Mouse (Mus musculus) c-Kit-positive CD71-negative TER-119-negative erythroid progenitor cells, embryonic 14.5 days (primary cell): Measurements from ENCODE around the gene Mettl16.

Experiments used
- DNase-seq: peaks from one replicate; pipeline ENCODE4 v3.0.0-alpha.2; 2013; ENCODE audit warnings: low read depth

Gene Mettl16

DNA sequence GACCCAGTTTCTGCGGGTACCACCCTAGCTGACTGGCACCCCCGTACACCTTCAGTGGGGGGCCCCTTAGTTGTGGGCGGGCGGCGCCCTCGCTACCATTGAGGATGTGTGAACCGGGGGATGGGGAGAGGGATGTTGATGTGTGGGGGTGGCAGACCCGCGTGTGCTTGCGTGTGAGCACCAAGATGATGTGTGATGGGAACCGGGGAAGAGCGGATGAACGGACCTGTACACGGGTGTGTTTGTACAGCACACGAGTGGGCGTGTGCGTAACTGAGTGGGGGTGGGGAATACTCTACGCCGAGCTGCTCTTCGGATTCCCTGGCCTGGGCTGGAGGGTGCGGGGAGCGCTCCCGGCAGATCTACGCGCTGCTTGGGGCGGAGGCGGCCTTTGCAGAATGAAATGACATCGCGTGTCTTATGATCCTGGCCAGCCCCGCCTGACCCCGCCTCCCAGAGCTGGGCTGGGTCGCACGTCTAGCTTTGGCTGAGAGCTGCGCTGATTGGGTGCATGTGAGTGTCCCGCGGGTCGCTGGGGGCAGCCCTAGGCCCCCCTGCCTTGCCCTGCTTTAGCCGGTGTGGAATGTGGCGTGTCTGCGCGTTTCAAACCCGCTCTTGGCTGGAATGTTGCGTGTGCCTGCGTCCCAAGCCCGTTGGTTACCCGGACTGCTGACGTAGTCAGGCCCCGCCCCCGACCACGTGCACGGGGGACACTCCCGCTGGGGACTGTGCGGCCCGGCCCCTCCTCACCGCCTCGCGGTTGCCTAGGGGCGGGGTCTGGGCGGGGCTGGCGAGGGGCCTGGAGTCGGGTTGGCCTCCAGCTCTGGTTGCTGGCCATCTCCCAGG lies 61.2 kb downstream of the Mettl16 start:
- DNase-seq: peak; percentile 96

GRCm38 (mm10) chr11:74832503-74833143 lies 62.0 kb downstream of the Mettl16 start:
- peak; percentile 74 for DNase-seq

DNA sequence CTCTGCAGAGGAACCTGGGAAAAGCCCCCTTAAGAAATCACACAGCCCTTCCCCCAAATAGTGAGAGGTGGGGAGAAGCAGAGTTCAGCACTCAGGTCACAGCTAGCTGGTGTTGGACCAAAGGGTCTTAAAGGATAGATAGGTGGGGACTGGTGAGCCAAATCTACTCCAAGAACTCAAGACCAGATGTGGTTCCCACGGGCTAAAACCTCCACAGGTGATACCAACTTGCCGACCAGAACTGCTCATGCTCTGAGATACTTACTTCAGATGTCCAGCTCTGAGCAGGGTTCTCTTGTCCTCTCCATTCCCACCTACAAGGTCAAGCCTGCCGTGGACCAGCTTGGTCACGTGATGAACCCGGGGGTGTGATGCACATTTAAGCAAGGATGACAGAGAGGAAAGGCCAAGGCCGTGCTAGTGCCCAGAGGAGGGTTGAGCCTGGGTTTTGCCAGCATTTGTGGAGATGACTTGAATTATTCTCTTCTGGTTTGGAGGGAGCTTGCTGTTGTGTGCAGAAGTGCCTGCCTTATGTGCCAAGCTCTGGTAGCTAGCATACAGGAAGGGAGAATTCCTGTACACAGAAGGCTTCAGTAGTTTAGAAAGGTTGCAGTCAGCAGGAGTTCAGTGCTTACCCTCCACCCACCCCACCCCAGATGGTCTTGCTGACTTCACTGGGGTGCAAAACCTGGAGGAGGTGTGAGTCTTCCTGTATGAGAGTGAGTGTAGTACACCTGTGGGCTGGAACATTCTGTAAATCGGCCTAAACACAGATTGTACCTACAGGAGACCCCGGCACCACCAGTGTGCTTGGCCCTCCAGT lies 63.1 kb downstream of the Mettl16 start:
- DNase-seq: no peak

DNA sequence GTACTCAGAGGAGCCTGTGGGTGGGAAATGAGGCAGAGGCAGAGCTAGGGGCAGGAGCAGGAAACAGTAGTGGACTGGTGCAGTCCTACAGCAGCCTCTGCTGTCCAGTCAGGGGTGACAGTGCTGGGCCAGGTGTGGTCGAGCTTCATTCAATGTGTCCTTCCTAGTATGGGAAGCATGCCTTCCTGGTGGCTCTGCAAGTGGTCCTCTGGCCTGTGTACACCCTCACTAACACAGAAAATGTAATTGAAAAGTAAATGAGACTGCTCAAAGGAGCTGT lies 63.7 kb downstream of the Mettl16 start:
- no peak for DNase-seq

GRCm38 (mm10) chr11:74834650-74835277 lies 64.1 kb downstream of the Mettl16 start:
- DNase-seq: no peak

DNA sequence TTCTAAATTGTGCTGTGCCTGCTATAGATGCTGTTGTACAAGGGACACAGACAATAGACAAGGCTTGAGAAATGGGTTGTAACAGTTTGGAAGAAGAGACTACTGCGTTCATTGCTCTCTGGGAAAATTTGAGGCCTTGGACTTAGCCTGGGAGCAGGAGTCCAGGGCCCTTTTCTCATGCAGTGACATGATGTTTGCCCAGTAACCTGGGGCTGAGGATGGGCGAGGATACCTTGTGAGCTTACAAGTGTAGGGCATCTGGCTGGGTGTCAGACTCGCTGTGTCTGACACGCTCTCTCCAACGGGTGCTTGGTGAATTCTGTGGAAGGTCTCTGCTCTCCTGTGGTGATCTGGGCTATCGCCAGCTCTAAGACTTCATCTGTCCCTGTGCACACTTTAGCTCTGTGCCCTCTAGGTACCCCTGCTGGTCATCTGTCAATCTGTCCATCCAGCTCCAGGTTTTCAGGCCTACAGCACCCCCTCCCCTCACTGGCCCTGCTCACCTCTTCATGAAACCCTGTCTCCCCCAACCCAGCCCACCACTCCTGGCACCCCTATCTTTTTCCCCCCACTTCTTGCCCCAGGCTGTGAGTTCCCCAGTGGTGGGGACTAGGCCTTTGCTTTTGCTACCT lies 65.1 kb downstream of the Mettl16 start:
- no peak for DNase-seq

- no peak for DNase-seq
Observed at GRCm38 (mm10) chr11:74836225-74837055, 65.8 kb downstream of the Mettl16 start.

DNA sequence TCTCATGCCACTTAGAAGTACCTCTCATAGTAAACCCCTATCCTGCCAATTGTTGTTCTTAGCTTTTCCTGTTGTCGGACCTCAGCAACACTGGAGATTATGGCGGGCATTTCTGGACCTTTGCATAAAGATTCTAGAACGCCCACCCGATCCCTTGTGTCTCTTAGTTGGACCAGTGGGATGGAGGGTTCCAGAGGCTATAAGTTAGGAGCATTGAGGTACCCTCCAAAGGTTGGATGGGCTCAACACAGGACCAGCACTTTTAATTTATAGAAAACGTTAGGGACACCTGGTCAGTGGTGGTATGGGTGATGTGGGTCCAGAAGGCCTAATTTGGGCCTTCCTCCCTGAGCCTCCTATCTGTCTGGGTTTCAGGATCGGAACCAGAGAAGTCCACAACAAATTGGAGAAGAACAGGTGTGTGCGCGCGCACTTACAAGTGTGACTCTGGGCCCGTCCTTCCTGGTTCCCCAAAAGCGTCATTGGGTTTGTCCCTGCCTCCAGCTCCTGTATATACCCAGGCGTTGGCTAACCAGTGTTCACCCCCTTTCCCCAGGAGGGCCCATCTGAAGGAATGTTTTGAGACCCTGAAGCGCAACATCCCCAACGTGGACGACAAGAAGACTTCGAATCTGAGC lies 66.5 kb downstream of the Mettl16 start:
- no peak for DNase-seq

GRCm38 (mm10) chr11:74837694-74838431 lies 67.2 kb downstream of the Mettl16 start:
- DNase-seq: peak; percentile 90

DNA sequence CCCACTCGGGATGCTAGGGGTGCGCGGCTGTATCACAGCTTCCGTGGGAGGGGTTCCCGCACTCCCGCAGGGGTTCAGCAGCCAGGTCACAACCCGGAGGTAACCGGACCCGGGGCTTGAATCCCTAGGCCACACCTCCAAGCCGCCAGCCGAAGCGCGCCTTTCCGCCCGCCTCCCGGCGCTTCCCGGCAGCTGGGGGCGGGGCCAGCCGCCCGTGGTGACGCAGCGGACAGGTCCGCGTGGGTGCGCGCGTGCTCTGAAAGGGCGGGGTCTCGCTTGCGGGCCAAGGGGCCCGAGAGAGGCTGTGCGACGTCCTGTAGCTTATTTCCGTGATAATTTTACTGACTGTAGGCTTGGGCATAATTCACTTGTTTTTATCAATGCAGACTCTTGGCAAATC lies 67.8 kb downstream of the Mettl16 start:
- peak; percentile 90 for DNase-seq

DNA sequence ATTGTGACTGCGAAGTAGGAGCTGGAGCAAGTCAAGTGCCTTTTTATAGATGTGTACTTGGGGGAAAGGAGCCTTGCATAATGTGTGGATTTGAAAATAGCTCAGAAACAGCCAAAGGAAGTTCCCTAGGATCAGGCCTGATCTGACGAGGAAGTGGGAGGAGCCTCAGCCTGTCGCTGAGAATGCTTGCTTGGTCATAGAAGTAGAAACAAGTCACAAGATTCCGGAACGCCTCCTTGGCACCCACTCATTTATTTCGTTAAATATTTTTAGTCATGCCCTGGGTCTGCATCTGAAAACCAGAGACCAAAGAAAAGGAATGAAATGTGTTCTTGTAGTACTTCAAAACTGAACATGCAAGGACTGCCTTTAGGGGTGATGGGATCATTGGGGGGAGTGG lies 68.3 kb downstream of the Mettl16 start:
- peak; percentile 66 for DNase-seq

- DNase-seq: no peak
Observed at GRCm38 (mm10) chr11:74839860-74840715, 69.5 kb downstream of the Mettl16 start.

DNA sequence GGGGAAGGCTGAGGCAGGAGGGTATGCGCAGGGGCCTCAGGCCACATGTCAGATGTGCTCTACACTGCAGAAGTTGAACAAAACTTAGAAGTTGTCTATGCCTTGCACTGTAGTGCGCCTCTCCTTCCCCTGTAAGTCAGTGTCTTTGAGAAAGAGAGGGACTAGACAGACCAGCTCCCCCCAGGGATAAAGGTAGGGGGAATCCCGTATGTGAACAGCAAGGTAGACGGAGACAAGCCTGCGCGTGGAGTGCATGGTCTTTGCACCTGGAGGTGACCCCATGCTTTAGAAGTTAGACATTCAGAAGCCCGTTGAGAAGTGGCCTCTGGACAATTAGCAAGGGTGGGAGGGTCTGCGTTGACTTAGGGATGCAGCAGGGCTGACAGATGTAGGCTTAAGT lies 70.1 kb downstream of the Mettl16 start:
- DNase-seq: no peak

DNA sequence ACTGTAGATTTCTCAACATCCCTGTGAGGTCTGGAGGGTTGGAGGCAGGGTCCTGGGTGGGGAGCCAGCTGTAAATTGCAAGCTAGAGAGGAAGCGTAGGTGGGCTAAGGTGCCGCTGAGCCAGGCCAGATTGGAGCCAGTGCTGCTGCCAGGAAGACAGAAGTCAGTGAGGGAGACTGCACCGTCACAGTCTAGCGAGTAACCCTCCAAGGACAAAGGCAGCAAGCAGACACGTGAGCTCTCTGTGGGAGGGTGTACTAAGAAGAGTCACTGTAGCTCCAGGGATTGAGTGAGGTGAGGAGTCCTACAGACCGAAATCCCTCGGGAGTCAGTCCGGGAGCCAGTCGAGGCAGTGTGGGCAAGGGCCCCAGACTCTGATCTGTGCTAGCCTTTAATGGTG lies 70.7 kb downstream of the Mettl16 start:
- DNase-seq: no peak

GRCm38 (mm10) chr11:74842045-74842444 lies 71.4 kb downstream of the Mettl16 start:
- DNase-seq: no peak

- DNase-seq: no peak
Observed at GRCm38 (mm10) chr11:74842656-74843434, 72.2 kb downstream of the Mettl16 start.

DNA sequence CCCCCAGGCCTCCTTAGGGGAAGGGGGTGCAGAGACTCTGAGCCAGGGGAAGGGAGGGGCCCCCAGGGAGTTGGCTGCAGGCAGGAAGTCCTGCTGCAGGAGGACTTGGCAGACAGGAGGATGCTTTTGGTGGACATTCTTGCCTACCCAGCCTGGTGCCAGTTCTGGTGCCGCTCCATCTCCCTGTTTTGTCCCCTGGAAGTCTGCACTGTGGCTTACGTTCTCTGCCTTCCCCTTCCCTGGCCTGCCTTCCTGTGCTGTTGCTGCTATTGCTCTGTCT lies 72.7 kb downstream of the Mettl16 start:
- no peak for DNase-seq

GRCm38 (mm10) chr11:74843761-74844160 lies 73.1 kb downstream of the Mettl16 start:
- DNase-seq: no peak
